Mouse (Mus musculus) lung, adult 2 months (tissue): ENCODE measurements around the gene Mdp1.

Experiments used
- CTCF ChIP-seq: fragments of 200-500 bp; IDR thresholded peaks from 2 replicates; pipeline ENCODE4 v1.5.1; 2011; ENCODE audit warnings: mild to moderate bottlenecking, low read length, control low read depth; ENCODE audit not compliant: insufficient read depth
- POLR2A ChIP-seq: fragments of 200-500 bp; IDR thresholded peaks from 2 replicates; pipeline ENCODE4 v1.6.1; 2011; ENCODE audit warnings: low read depth, mild to moderate bottlenecking, control low read depth, low read length, borderline replicate concordance; ENCODE audit errors: extremely low read depth

DNA sequence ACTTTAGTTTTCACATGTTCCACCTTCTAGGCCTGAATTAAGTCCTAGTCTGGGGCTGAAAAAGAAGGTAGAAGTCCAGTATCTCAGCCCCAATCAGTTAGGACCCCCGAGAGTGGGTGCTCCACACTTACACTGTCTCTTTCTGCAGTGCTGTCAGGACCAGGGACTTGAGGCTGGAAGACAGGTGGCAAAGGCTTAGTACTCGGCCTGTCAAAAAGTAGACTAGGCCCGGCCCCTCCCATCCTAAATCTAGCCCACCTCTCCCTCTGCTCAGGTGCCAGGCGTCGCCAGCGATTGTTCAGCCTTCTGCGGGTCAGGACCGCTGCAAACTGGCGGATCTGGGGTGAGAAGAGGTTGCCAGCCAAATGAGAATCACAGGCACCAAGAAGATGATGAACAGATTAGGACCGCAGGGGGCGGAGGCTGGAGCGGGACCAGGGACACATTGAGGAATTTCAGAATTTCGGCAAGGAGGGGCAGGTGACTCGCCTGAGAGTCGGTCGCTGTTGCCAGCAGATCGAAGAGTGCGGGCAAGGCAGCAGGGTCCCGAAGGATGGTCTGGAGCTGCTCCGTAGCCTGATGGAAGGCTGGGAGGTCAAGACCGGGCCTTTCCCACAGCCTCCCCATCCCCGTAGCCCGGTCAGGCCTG, 25.3 kb downstream of the Mdp1 start:
- no peak for TF ChIP-seq CTCF
- no peak for TF ChIP-seq POLR2A
